In the genomic region with DNA sequence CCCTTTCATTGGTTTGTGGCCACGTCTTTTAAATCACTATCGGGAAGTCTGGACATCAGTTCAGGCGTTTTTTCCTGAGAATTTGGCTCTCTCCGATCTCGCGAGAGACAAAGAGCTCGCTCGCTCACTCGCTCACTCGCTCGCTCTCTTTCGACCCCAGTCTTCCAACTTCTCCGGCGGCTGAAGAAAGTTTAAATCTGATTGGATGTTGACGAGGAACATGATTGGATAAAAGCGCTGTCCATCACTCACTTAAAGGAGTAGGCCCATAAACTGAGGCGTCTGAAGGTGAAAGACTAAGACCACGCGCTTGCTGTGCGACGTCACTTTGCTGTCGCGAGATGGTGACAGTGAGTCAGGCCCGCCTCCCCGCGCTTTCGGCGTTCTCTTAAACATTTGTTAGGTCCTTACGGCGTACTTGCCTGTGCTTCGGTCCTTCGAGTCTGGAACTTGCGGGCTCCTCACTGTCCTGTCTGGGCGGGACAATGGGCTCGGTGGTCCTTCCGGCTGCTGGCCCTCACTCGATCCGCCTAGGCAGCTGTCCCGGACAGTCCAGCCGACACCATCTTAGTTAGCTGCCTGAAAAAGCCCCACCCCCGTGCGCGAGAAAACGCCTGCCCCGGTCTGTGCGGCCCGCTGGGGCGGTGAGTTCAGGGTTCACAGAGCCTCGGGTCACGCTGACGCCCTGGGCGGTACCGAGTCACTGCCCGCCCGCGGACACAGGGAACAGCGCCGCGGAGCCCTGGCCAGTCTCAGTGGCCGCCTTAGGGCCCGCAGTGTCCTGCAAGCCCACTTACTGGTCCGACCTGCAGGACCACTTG, we compare ENCODE assay signal across 8 mouse cellular contexts. TPM values are rescaled to one million over a fixed set of nuclear protein-coding genes. Genes with fewer than 3 reads are reported as not detected.
DNase-seq lines count a peak whose midpoint lies in the region; ATAC-seq lines count a peak whose summit lies in the region.

A gene (minus strand): TSS at position 293 of the 821 bp plus-strand sequence.

- peak; percentile 100 for DNase-seq in ES-CJ7 (ENCODE audit: low read depth, low spot score)
- peak; percentile 95 for DNase-seq in cerebellum, adult 11 months
- peak; percentile 100 for DNase-seq in forebrain, embryonic 14.5 days (ENCODE audit: low spot score)
- peak; percentile 93 to 94 for DNase-seq in heart, postnatal 14 days
- peak; percentile 99 for DNase-seq in layer of hippocampus, adult 11-12 months (ENCODE audit: low spot score)
- DNase-seq in lung, adult 18-20 months = peak; percentile 97
- peak; percentile 99 for DNase-seq in testis, postnatal 14 days (ENCODE audit: low spot score)

- peak within 1 kb of the TSS; percentile 87 for H3K9ac ChIP-seq in forebrain, embryonic 14.5 days (ENCODE audit: low read length)
- H3K9ac ChIP-seq in neural tube, embryonic 15.5 days (replicated peaks) = peak within 1 kb of the TSS; percentile 80

- H3K27ac ChIP-seq in forebrain, embryonic 14.5 days (ENCODE audit: low read depth, low read length) = peak within 1 kb of the TSS; percentile 94
- peak within 1 kb of the TSS; percentile 93 for H3K27ac ChIP-seq in neural tube, embryonic 15.5 days (replicated peaks)

- peak within 1 kb of the TSS; percentile 96 for H3K4me3 ChIP-seq in forebrain, embryonic 14.5 days (ENCODE audit: low read depth, low read length)
- H3K4me3 ChIP-seq in neural tube, embryonic 15.5 days (replicated peaks) = peak within 1 kb of the TSS; percentile 90

- H3K9me3 ChIP-seq in forebrain, embryonic 14.5 days (replicated peaks; ENCODE audit: control insufficient read depth, low read length) = no peaks in the 10 kb centered on the region
- H3K9me3 ChIP-seq in neural tube, embryonic 15.5 days (replicated peaks) = no peaks in the 10 kb centered on the region

- no peaks in the 10 kb centered on the region for H3K27me3 ChIP-seq in forebrain, embryonic 14.5 days (replicated peaks; ENCODE audit: control insufficient read depth, insufficient read depth, low read length)
- H3K27me3 ChIP-seq in neural tube, embryonic 15.5 days (replicated peaks) = no peaks in the 10 kb centered on the region

- WGBS in forebrain, embryonic 14.5 days = under 1% methylated on average over 62 of the region's 62 CpGs
- under 1% methylated on average over 62 of the region's 62 CpGs for WGBS in neural tube, embryonic 15.5 days

- intact Hi-C loops in heart, postnatal 14 days (cut with DNase I) = loop anchor here (5.0 kb wide), 1 partner anchor 96 kb away; a partner anchor contains a TSS

- ATAC-seq in forebrain, embryonic 14.5 days = peak; percentile 95
- peak; percentile 96 for ATAC-seq in neural tube, embryonic 15.5 days (ENCODE audit: low FRiP score)

- H3K36me3 ChIP-seq in forebrain, embryonic 14.5 days (ENCODE audit: control insufficient read depth, insufficient read depth, low read length) = peaks cover 18% of the 10 kb centered on the region
- peaks cover 13% of the 10 kb centered on the region for H3K36me3 ChIP-seq in neural tube, embryonic 15.5 days

- H3K4me1 ChIP-seq in forebrain, embryonic 14.5 days (ENCODE audit: control insufficient read depth, insufficient read depth, low read length) = peaks cover 21% of the 10 kb centered on the region
- peaks cover 31% of the 10 kb centered on the region for H3K4me1 ChIP-seq in neural tube, embryonic 15.5 days

- peak within 1 kb of the TSS; percentile 84 for H3K4me2 ChIP-seq in forebrain, embryonic 14.5 days (ENCODE audit: low read length)
- H3K4me2 ChIP-seq in neural tube, embryonic 15.5 days = peak within 1 kb of the TSS; percentile 97

RNA-seq across cellular contexts. Expression of the gene that starts here (rescaled TPM):
- 9.1 and 10.2 TPM in 2 replicates for polyA plus RNA-seq in forebrain, embryonic 14.5 days (2014; fragmentation: Nextera tagmentation; extraction: Ambion mirVana)
- total RNA-seq in heart, postnatal 14 days (2021) = 10 to 100 TPM; 24.3 to 26.0 TPM
- 6.3 and 8.1 TPM in 2 replicates for polyA plus RNA-seq in neural tube, embryonic 15.5 days (2015; fragmentation: Nextera tagmentation; extraction: Ambion mirVana)

Comparison
In these comparisons a context has a peak if more than half of its experiments do, and no peak if none do; other contexts are left out.
1. Peak in every context shown above with its lines: DNase-seq, ATAC-seq, H3K4me3 ChIP-seq and H3K27ac ChIP-seq.